Mouse (Mus musculus): ENCODE data around the gene Mrps35. TPM values are rescaled to one million over a fixed set of nuclear protein-coding genes. Genes with fewer than 3 reads are reported as not detected.

Gene Mrps35
- polyA plus RNA-seq, 1 experiment from 2014 or later, result 84.1 TPM

Other genes starting within 250 kb of the Mrps35 start
- gene Arntl2, start 246.7 kb upstream of the Mrps35 start, polyA plus RNA-seq (2014; fragmentation: Nextera tagmentation; extraction: Ambion mirVana), result 1.7 and 2.8 TPM in 2 replicates
- not detected in 2 replicates for gene Smco2, start 192.7 kb upstream of the Mrps35 start, polyA plus RNA-seq (2014; fragmentation: Nextera tagmentation; extraction: Ambion mirVana)
- gene Ppfibp1, start 154.3 kb upstream of the Mrps35 start, polyA plus RNA-seq (2014; fragmentation: Nextera tagmentation; extraction: Ambion mirVana), result 29.0 and 36.1 TPM in 2 replicates
- 0.20 and 0.46 TPM in 2 replicates for gene 1700034J05Rik, start 88.3 kb upstream of the Mrps35 start, polyA plus RNA-seq (2014; fragmentation: Nextera tagmentation; extraction: Ambion mirVana)
- 0.46 and 0.98 TPM in 2 replicates for gene Rep15, start 10.2 kb upstream of the Mrps35 start, polyA plus RNA-seq (2014; fragmentation: Nextera tagmentation; extraction: Ambion mirVana)
- gene Mansc4, start 44.3 kb downstream of the Mrps35 start, polyA plus RNA-seq (2014; fragmentation: Nextera tagmentation; extraction: Ambion mirVana), result 0.92 and 0.96 TPM in 2 replicates
- gene Klhl42, start 48.6 kb downstream of the Mrps35 start, polyA plus RNA-seq (2014; fragmentation: Nextera tagmentation; extraction: Ambion mirVana), result 9.0 and 9.9 TPM in 2 replicates
- gene Pthlh, start 221.4 kb downstream of the Mrps35 start, polyA plus RNA-seq (2014; fragmentation: Nextera tagmentation; extraction: Ambion mirVana), result 5.6 and 7.4 TPM in 2 replicates

Measured in hindbrain, embryonic 11.5 days (tissue).